Mouse (Mus musculus) adrenal gland, postnatal 10 days (tissue): ENCODE measurements around the gene Ifit3b. TPM values are rescaled to one million over a fixed set of nuclear protein-coding genes. Genes with fewer than 3 reads are reported as not detected.

Experiments used
- total RNA-seq, 2 experiments: library from RNA; stranded (reverse); gene quantifications; 2 replicates each; pipeline ENCODE4 v1.2.3; 2021

Gene Ifit3b
- total RNA-seq, 2 experiments from 2014 or later: 0.60 to 1.2 TPM

Other genes starting within 250 kb of the Ifit3b start
- under 1 TPM; 0.55 to 0.57 TPM for gene Ch25h, start 132.8 kb upstream of the Ifit3b start, total RNA-seq
- 100 to 1,000 TPM; 130 to 133 TPM for gene Lipa, start 80.5 kb upstream of the Ifit3b start, total RNA-seq
- 1 to 10 TPM; 2.8 to 4.0 TPM for gene Ifit2, start 57.3 kb upstream of the Ifit3b start, total RNA-seq
- gene Ifit3, start 24.4 kb upstream of the Ifit3b start, total RNA-seq: 1 to 10 TPM; 2.0 to 3.2 TPM
- under 1 TPM; 0.15 to 0.30 TPM for gene Ifit1bl1, start 6.0 kb upstream of the Ifit3b start, total RNA-seq
- gene Ifit1bl2, start 32.8 kb downstream of the Ifit3b start, total RNA-seq: under 1 TPM in 1 of 2 experiments, not detected in 1; 0.09 TPM
- gene Ifit1, start 32.9 kb downstream of the Ifit3b start, total RNA-seq: 1 to 10 TPM in 1 of 2 experiments, under 1 TPM in 1; 0.69 to 1.6 TPM
- gene Slc16a12, start 139.3 kb downstream of the Ifit3b start, total RNA-seq: 1 to 10 TPM; 6.1 to 9.5 TPM